Mouse (Mus musculus): ENCODE data around the gene Ggcx. TPM values are rescaled to one million over a fixed set of nuclear protein-coding genes. Genes with fewer than 3 reads are reported as not detected.

The Ggcx gene
- polyA plus RNA-seq, 1 experiment from 2014 or later = 22.3 TPM

DNA sequence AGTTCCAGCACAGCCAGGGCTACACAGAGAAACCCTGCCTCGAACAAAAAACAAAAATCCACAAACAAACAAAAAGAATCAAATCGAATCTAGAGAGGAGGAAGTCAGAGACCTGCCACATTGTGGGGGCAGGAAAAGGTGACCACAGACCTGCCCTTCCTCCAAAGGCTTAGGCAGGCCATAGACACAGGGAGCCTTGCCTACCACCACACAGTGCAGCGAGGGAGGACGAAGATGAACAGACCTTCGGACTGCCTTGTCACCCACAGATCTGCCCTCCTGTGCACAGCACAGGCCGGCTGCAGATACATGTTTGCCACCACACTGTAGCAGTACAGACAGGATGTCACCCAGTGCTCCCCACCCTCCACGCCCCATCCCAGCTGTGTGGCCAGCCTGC lies 3.6 kb upstream of the Ggcx start:
- no peak overlapping the region for H3K4me3 ChIP-seq (ENCODE audit: low read depth, low read length)
- H3K27ac ChIP-seq (ENCODE audit: low read depth) = no peak overlapping the region
- DNase-seq (no peak), ATAC-seq (ENCODE audit: insufficient read depth) (no peak)
- H3K27me3 ChIP-seq (ENCODE audit: insufficient read depth, low read length) = no peaks in the 10 kb centered on the region
- H3K9me3 ChIP-seq (ENCODE audit: low read depth, low read length) = no peaks in the 10 kb centered on the region
- no peak for TF ChIP-seq CTCF (IDR thresholded peaks at IDR 0.05; ENCODE audit: low read depth)
- H3K4me2 ChIP-seq = no peak overlapping the region
- no peaks in the 10 kb centered on the region for H3K36me3 ChIP-seq (ENCODE audit: insufficient read depth)
- whole genome bisulfite sequencing = 80% methylated on average over 7 of the region's 7 CpGs
- no peak overlapping the region for H3K9ac ChIP-seq
- H3K4me1 ChIP-seq (ENCODE audit: insufficient read depth) = peaks cover 7% of the 10 kb centered on the region; the same call in 1 of the 2 replicates

GRCm38 (mm10) chr6:72415181-72415580 lies 1.1 kb downstream of the Ggcx start:
- peaks cover 7% of the 10 kb centered on the region; the same call in 1 of the 2 replicates for H3K4me1 ChIP-seq (ENCODE audit: insufficient read depth)
- H3K27me3 ChIP-seq (ENCODE audit: insufficient read depth, low read length) = no peaks in the 10 kb centered on the region
- ATAC-seq (ENCODE audit: insufficient read depth) = no peak
- no peak overlapping the region for H3K27ac ChIP-seq (ENCODE audit: low read depth)
- H3K36me3 ChIP-seq (ENCODE audit: insufficient read depth) = peaks cover 30% of the 10 kb centered on the region
- H3K9me3 ChIP-seq (ENCODE audit: low read depth, low read length) = no peaks in the 10 kb centered on the region
- TF ChIP-seq CTCF (IDR thresholded peaks at IDR 0.05; ENCODE audit: low read depth) = no peak
- DNase-seq = no peak
- WGBS = 79% methylated on average over 5 of the region's 5 CpGs
- peak overlapping the region; percentile 68 for H3K4me3 ChIP-seq (ENCODE audit: low read depth, low read length)
- peak overlapping the region; percentile 77 for H3K9ac ChIP-seq
- H3K4me2 ChIP-seq = peak overlapping the region; percentile 86

GRCm38 (mm10) chr6:72415964-72416772 lies 2.1 kb downstream of the Ggcx start:
- TF ChIP-seq CTCF (IDR thresholded peaks at IDR 0.05; ENCODE audit: low read depth) = no peak
- Histone ChIP-seq H3K4me3 (ENCODE audit: low read depth, low read length) (no peak overlapping the region), H3K4me2 (no peak overlapping the region), H3K27ac (ENCODE audit: low read depth) (no peak overlapping the region), H3K4me1 (ENCODE audit: insufficient read depth) (peaks cover 7% of the 10 kb centered on the region; the same call in 1 of the 2 replicates), H3K27me3 (ENCODE audit: insufficient read depth, low read length) (no peaks in the 10 kb centered on the region), H3K36me3 (ENCODE audit: insufficient read depth) (peaks cover 40% of the 10 kb centered on the region), H3K9me3 (ENCODE audit: low read depth, low read length) (no peaks in the 10 kb centered on the region), H3K9ac (no peak overlapping the region)
- 60% methylated on average over 7 of the region's 7 CpGs for WGBS
- ATAC-seq (ENCODE audit: insufficient read depth) = no peak
- DNase-seq = no peak

- Histone ChIP-seq H3K27me3 (ENCODE audit: insufficient read depth, low read length) (no peaks in the 10 kb centered on the region), H3K9me3 (ENCODE audit: low read depth, low read length) (no peaks in the 10 kb centered on the region), H3K9ac (no peak overlapping the region), H3K27ac (ENCODE audit: low read depth) (no peak overlapping the region), H3K4me1 (ENCODE audit: insufficient read depth) (peaks cover 7% of the 10 kb centered on the region; the same call in 1 of the 2 replicates), H3K4me2 (no peak overlapping the region), H3K36me3 (ENCODE audit: insufficient read depth) (peaks cover 58% of the 10 kb centered on the region), H3K4me3 (ENCODE audit: low read depth, low read length) (no peak overlapping the region)
- 86% methylated on average over 4 of the region's 4 CpGs for WGBS
- TF ChIP-seq CTCF (IDR thresholded peaks at IDR 0.05; ENCODE audit: low read depth) = no peak
- no peak for ATAC-seq (ENCODE audit: insufficient read depth)
- DNase-seq = no peak
Observed at GRCm38 (mm10) chr6:72418279-72418678, 4.2 kb downstream of the Ggcx start.

DNA sequence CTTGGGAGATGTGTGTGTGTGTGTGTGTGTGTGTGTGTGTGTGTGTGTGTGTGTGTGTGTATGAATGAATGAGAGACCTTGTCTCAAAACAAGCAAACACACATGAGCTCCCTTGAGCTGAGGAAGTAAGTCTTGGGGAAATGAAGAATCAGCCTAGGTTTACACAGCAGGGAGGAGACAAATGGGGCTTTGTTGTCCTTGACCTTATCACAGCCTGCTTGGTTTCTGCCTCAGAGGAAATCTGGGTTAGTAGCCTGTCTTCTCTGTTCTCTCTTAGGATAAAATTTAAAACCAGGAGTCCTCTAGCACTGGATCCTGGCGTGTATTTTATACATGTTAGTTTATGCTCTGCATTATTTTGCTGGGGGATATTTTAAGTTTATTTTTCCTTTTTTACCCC lies 5.7 kb downstream of the Ggcx start:
- H3K27ac ChIP-seq (ENCODE audit: low read depth) = no peak overlapping the region
- no peak overlapping the region for H3K4me3 ChIP-seq (ENCODE audit: low read depth, low read length)
- no peak for ATAC-seq (ENCODE audit: insufficient read depth)
- no peak for TF ChIP-seq CTCF (IDR thresholded peaks at IDR 0.05; ENCODE audit: low read depth)
- H3K27me3 ChIP-seq (ENCODE audit: insufficient read depth, low read length) = no peaks in the 10 kb centered on the region
- H3K4me1 ChIP-seq (ENCODE audit: insufficient read depth) = peaks cover 6% of the 10 kb centered on the region; the same call in 1 of the 2 replicates
- H3K9ac ChIP-seq = no peak overlapping the region
- H3K4me2 ChIP-seq = no peak overlapping the region
- no peak for DNase-seq
- peaks cover 73% of the 10 kb centered on the region for H3K36me3 ChIP-seq (ENCODE audit: insufficient read depth)
- whole genome bisulfite sequencing = 81% methylated on average over 1 of the region's 1 CpGs
- no peaks in the 10 kb centered on the region for H3K9me3 ChIP-seq (ENCODE audit: low read depth, low read length)

- Histone ChIP-seq H3K4me2 (no peak overlapping the region), H3K9ac (no peak overlapping the region), H3K9me3 (ENCODE audit: low read depth, low read length) (no peaks in the 10 kb centered on the region), H3K4me3 (ENCODE audit: low read depth, low read length) (no peak overlapping the region), H3K4me1 (ENCODE audit: insufficient read depth) (no peaks in the 10 kb centered on the region), H3K36me3 (ENCODE audit: insufficient read depth) (peaks cover 84% of the 10 kb centered on the region), H3K27ac (ENCODE audit: low read depth) (no peak overlapping the region), H3K27me3 (ENCODE audit: insufficient read depth, low read length) (no peaks in the 10 kb centered on the region)
- ATAC-seq (ENCODE audit: insufficient read depth) (no peak), DNase-seq (no peak)
- TF ChIP-seq CTCF (IDR thresholded peaks at IDR 0.05; ENCODE audit: low read depth) = no peak
- 87% methylated on average over 10 of the region's 10 CpGs for whole genome bisulfite sequencing
Observed at GRCm38 (mm10) chr6:72420901-72421300, 6.8 kb downstream of the Ggcx start.

GRCm38 (mm10) chr6:72425646-72426045 lies 11.5 kb downstream of the Ggcx start:
- no peaks in the 10 kb centered on the region for H3K9me3 ChIP-seq (ENCODE audit: low read depth, low read length)
- no peak overlapping the region for H3K27ac ChIP-seq (ENCODE audit: low read depth)
- H3K9ac ChIP-seq = no peak overlapping the region
- DNase-seq (no peak), ATAC-seq (ENCODE audit: insufficient read depth) (no peak)
- peaks cover 89% of the 10 kb centered on the region for H3K36me3 ChIP-seq (ENCODE audit: insufficient read depth)
- no peak for TF ChIP-seq CTCF (IDR thresholded peaks at IDR 0.05; ENCODE audit: low read depth)
- H3K27me3 ChIP-seq (ENCODE audit: insufficient read depth, low read length) = no peaks in the 10 kb centered on the region
- no peaks in the 10 kb centered on the region for H3K4me1 ChIP-seq (ENCODE audit: insufficient read depth)
- no peak overlapping the region for H3K4me2 ChIP-seq
- no peak overlapping the region for H3K4me3 ChIP-seq (ENCODE audit: low read depth, low read length)
- WGBS = 91% methylated on average over 11 of the region's 11 CpGs

Measured in lung, embryonic 14.5 days (tissue).